Mouse (Mus musculus) midbrain, embryonic 11.5 days (tissue): ENCODE measurements around the gene Tenm3. TPM values are rescaled to one million over a fixed set of nuclear protein-coding genes. Genes with fewer than 3 reads are reported as not detected.
A peak's percentile ranks its signal among the peaks of the same experiment; 100 is the strongest.

ENCODE experiments used
- ATAC-seq: fragments of 200-750 bp; cut with Nextera tagmentation; 2 replicates; pipeline ENCODE4 v1.8.0; 2017; ENCODE audit warnings: moderate TSS enrichment, moderate library complexity; ENCODE audit not compliant: low FRiP score
- DNase-seq: peaks from one replicate; pipeline ENCODE4 v3.0.0; 2015; ENCODE audit warnings: low spot score; ENCODE audit errors: missing footprints
- H3K27ac ChIP-seq: fragments of 300-500 bp; sonication (generic); 2 replicates; pipeline ENCODE4 v1.5.1; 2014; ENCODE audit warnings: low read depth, low read length
- H3K27me3 ChIP-seq: fragments of 300-500 bp; sonication (generic); 2 replicates; pipeline ENCODE4 v1.6.1; 2014; ENCODE audit warnings: mild to moderate bottlenecking, low read length, moderate library complexity, mixed read lengths; ENCODE audit not compliant: control insufficient read depth, insufficient read depth
- H3K36me3 ChIP-seq: fragments of 300-500 bp; sonication (generic); 2 replicates; pipeline ENCODE4 v1.6.1; 2014; ENCODE audit warnings: mild to moderate bottlenecking, low read length, moderate library complexity, mixed read lengths; ENCODE audit not compliant: control insufficient read depth, insufficient read depth
- H3K4me1 ChIP-seq: fragments of 300-500 bp; sonication (generic); 2 replicates; pipeline ENCODE4 v1.6.1; 2014; ENCODE audit warnings: low read length; ENCODE audit not compliant: control insufficient read depth, insufficient read depth
- H3K4me2 ChIP-seq: fragments of 300-500 bp; sonication (generic); 2 replicates; pipeline ENCODE4 v1.6.1; 2014; ENCODE audit warnings: mild to moderate bottlenecking, moderate library complexity
- H3K4me3 ChIP-seq: fragments of 300-500 bp; sonication (generic); 2 replicates; pipeline ENCODE4 v1.5.1; 2014; ENCODE audit warnings: low read depth, low read length
- H3K9ac ChIP-seq: fragments of 300-500 bp; sonication (generic); 2 replicates; pipeline ENCODE4 v1.6.1; 2014; ENCODE audit warnings: low read length
- H3K9me3 ChIP-seq: fragments of 300-500 bp; sonication (generic); 2 replicates; pipeline ENCODE4 v1.6.1; 2016; ENCODE audit warnings: low read length; ENCODE audit not compliant: control insufficient read depth
- WGBS: fragments of 180-500 bp; shearing (Covaris S2); extraction: QIAGEN DNeasy Blood & Tissue Kit; methylation state at CpG from one replicate; pipeline ENCODE4 v1.1.7; 2014; 5-methylcytosine and 5-hydroxymethylcytosine counted together
- polyA plus RNA-seq: library from polyadenylated mRNA; unstranded; fragments of >200 nt; fragmentation: Nextera tagmentation; extraction: Ambion mirVana; gene quantifications from 2 replicates; pipeline ENCODE4 v1.2.1, GENCODE M21; 2014

The Tenm3 gene
- polyA plus RNA-seq, 1 experiment from 2014 or later, result 39.6 TPM

DNA sequence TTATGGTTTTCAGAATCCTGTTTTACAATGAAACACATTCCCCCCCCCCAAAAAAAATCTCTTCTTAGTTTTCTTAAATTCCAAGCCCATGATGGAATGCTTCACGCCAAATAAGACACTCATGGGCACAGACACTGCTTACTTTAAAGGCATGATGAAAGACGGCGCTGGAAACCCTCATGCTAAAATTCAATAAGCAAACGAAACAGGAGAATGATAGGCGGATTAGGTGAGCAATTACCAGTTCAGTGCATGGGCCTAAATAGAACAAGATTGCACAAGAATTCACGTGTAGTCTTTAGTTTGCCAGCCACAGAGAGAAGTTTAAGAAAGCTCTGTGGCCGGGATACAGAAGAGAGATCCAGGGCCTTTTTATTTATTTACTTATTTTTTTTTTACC is 49.5 kb downstream of the Tenm3 start:
- no peak for DNase-seq
- Histone ChIP-seq H3K36me3 (no peaks in the 10 kb centered on the region), H3K4me3 (no peak overlapping the region), H3K27me3 (no peaks in the 10 kb centered on the region), H3K4me2 (no peak overlapping the region), H3K9me3 (no peaks in the 10 kb centered on the region), H3K27ac (no peak overlapping the region), H3K9ac (no peak overlapping the region), H3K4me1 (peaks cover 8% of the 10 kb centered on the region; the same call in 1 of the 2 replicates)
- no peak for ATAC-seq
- WGBS, result 65% methylated on average over 7 of the region's 7 CpGs

DNA sequence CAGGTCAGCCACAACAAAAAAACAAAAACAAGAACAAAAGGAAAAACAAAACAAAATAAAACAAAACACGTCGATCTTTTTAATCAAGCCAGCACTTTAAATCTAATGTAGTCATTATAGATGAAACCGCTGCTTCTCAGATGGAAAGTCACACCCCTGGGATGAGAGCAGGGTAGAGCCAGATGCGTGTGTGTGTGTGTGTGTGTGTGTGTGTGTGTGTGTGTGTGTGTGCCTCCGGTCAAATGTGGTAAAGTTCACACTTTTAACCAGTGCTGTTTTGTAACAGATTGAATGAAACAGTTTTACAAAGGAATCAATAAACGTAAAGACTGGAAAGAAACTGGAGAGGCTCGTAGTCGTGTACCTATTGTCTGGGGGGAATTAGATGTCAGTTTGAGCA is 50.0 kb downstream of the Tenm3 start:
- H3K27me3 ChIP-seq, result no peaks in the 10 kb centered on the region
- no peak overlapping the region for H3K27ac ChIP-seq
- no peak overlapping the region for H3K4me2 ChIP-seq
- no peaks in the 10 kb centered on the region for H3K9me3 ChIP-seq
- no peaks in the 10 kb centered on the region for H3K36me3 ChIP-seq
- 65% methylated on average over 8 of the region's 8 CpGs for WGBS
- H3K4me1 ChIP-seq, result peaks cover 8% of the 10 kb centered on the region; the same call in 1 of the 2 replicates
- no peak overlapping the region for H3K9ac ChIP-seq
- H3K4me3 ChIP-seq, result no peak overlapping the region
- no peak for DNase-seq
- no peak for ATAC-seq

DNA sequence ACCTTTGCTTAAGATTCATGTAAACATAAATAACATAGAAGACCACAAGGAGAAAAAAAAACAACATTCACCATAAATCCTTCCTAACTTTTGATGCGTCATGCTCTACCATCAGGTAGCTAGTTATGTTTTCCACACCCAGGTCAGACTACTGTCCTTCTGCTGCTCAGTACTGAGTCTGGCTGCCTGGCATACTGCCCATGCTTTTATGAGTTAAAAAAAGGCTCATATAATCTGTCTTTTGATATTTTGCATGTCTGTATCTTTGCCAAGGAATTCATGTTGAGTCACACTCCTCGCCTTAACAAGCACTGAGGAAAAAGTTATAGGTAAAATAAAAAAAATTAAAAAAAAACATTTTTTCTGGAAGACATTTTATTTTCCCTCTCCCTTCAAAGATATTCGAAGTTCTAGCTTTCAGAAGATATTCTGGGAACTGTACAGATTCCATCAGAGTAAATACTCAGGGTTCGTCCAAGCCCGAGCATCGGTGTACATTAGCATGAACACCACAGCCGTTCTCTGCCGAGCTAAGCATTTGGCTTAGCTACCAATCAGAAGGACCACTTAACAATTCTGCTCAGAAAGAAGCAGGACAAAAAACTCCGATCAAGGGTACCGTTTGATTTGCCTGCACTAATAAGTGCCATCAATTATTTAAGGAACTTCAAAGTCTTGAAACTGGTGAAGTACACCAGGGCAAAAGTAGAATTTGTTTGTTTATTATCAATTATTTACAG is 51.0 kb downstream of the Tenm3 start:
- DNase-seq (no peak), ATAC-seq (no peak)
- Histone ChIP-seq H3K4me3 (no peak overlapping the region), H3K9ac (no peak overlapping the region), H3K9me3 (no peaks in the 10 kb centered on the region), H3K27me3 (no peaks in the 10 kb centered on the region), H3K36me3 (no peaks in the 10 kb centered on the region), H3K27ac (no peak overlapping the region), H3K4me1 (peaks cover 5% of the 10 kb centered on the region; the same call in 1 of the 2 replicates), H3K4me2 (no peak overlapping the region)
- WGBS, result 80% methylated on average over 10 of the region's 10 CpGs

DNA sequence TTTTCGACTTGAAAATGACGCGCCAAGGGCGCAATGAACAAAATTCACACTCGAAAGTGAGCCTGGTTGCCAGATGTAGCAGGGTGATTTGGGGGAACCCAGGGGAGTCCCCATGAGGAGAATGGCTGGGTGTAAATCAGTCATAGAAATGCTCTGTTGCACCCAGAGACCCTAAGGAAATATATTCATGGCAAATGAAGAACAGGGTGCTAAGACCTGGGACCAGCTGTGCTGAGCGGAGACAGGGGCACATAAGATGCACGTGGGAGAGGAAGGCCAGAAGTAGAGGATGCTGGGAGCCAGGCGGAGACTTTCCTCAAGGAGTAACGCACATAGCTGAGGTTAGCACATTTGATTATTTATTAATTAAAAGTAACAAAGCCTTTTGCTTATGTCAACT is 60.4 kb downstream of the Tenm3 start:
- H3K9ac ChIP-seq, result no peak overlapping the region
- no peaks in the 10 kb centered on the region for H3K27me3 ChIP-seq
- H3K4me3 ChIP-seq, result no peak overlapping the region
- 95% methylated on average over 9 of the region's 9 CpGs for WGBS
- H3K4me1 ChIP-seq, result no peaks in the 10 kb centered on the region
- no peak overlapping the region for H3K4me2 ChIP-seq
- H3K27ac ChIP-seq, result no peak overlapping the region
- H3K9me3 ChIP-seq, result no peaks in the 10 kb centered on the region
- DNase-seq (no peak), ATAC-seq (no peak)
- H3K36me3 ChIP-seq, result no peaks in the 10 kb centered on the region

DNA sequence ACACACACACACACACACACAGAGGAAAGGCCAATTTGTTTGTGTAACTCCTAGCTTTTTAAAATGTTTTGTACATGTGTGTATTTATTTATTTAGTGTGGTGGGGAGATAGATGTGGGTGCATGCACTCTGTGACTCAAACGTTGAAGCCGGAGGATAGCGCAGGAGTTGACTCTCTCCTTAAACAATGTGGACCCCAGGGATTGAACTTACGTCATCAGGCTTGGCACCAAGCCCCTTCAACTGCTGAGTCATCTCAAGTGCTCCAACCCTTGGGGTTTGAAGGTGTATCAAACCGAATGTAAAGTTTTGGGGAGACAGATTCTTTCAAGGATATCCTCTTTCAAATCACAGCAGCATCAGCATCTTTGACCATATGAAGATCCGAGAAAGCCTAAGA is 63.1 kb downstream of the Tenm3 start:
- no peak overlapping the region for H3K4me2 ChIP-seq
- no peaks in the 10 kb centered on the region for H3K9me3 ChIP-seq
- no peak overlapping the region for H3K9ac ChIP-seq
- H3K4me3 ChIP-seq, result no peak overlapping the region
- DNase-seq (no peak), ATAC-seq (no peak)
- H3K27me3 ChIP-seq, result no peaks in the 10 kb centered on the region
- peaks cover 10% of the 10 kb centered on the region; the same call in 1 of the 2 replicates for H3K4me1 ChIP-seq
- 93% methylated on average over 6 of the region's 6 CpGs for WGBS
- H3K27ac ChIP-seq, result no peak overlapping the region
- no peaks in the 10 kb centered on the region for H3K36me3 ChIP-seq

DNA sequence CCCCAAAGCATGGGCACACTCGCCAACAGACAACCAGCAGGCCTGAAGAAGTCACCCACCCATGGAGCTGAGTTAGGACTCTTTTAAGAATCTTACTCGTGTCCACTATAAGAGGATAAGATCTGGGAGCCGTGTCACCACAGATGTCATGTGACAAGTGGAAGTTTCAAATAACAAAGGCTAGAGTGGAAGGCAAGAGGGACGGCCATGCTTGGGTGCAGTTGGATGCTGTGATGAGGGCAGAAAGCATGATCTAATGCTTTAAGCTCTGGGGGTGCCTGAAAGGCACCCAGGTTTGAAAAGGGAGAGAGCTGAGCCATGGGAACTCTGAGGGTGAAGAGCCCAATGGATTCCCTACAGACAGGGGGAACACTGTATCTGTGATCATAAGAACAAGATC is 64.6 kb downstream of the Tenm3 start:
- H3K4me2 ChIP-seq, result no peak overlapping the region
- H3K9me3 ChIP-seq, result no peaks in the 10 kb centered on the region
- no peak for ATAC-seq
- H3K27me3 ChIP-seq, result no peaks in the 10 kb centered on the region
- WGBS, result 62% methylated on average over 4 of the region's 4 CpGs
- no peaks in the 10 kb centered on the region for H3K36me3 ChIP-seq
- H3K4me3 ChIP-seq, result no peak overlapping the region
- no peak overlapping the region for H3K9ac ChIP-seq
- H3K27ac ChIP-seq, result no peak overlapping the region
- H3K4me1 ChIP-seq, result peaks cover 18% of the 10 kb centered on the region
- no peak for DNase-seq

DNA sequence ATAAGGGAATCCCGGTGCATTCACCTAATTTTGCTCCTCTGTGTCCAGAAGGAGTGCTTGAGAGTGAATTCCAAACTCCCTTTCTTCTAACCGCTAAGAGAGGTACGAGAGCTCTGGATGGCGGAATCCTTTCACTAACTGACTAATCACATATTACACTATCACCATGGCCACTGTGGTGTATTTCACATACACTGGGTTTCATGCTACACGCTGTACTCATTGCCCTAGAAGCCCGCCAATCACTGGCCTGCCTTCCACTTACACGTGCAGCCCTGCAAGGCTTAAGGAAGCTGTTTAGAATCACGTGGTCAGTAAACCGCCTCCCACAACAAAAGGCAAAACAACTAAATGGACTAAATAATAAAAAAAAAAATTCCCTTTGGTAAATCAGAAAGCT is 67.7 kb downstream of the Tenm3 start:
- WGBS, result 22% methylated on average over 9 of the region's 9 CpGs
- Histone ChIP-seq H3K4me2 (peak overlapping the region; percentile 24), H3K27me3 (no peaks in the 10 kb centered on the region), H3K27ac (peak overlapping the region; percentile 44), H3K9me3 (no peaks in the 10 kb centered on the region), H3K4me1 (peaks cover 18% of the 10 kb centered on the region), H3K4me3 (no peak overlapping the region), H3K36me3 (no peaks in the 10 kb centered on the region), H3K9ac (no peak overlapping the region)
- DNase-seq (no peak), ATAC-seq (peak; percentile 85)

DNA sequence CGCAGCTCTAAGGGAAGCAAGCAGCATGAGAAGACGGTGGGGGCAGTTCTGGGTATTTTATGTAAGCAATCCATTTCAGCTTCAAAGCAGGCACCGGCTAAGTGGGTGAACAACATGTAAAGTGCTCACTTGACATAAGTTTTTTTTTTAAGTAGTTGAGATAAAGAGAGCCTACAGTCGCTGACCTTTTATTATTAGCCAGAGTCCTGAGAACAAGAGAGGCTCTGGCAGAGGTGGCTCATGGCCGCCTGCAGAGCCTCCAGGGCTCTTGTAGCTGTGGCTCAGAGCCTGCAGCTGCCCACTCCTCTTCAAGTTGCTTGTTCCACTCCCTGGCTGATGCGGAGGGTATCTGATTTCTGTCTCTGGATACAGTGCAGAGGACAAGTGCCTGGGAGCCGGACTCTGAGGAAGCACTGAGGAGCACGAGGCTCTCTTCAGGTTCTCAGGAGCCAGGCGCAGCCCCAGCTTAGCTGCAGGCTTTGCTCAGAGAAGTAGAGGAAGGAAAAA is 68.2 kb downstream of the Tenm3 start:
- Histone ChIP-seq H3K27me3 (no peaks in the 10 kb centered on the region), H3K4me1 (peaks cover 18% of the 10 kb centered on the region), H3K4me3 (no peak overlapping the region), H3K4me2 (peak overlapping the region; percentile 24), H3K9ac (no peak overlapping the region), H3K27ac (peak overlapping the region; percentile 44), H3K9me3 (no peaks in the 10 kb centered on the region), H3K36me3 (no peaks in the 10 kb centered on the region)
- 2% methylated on average over 9 of the region's 9 CpGs for WGBS
- DNase-seq (peak; percentile 91), ATAC-seq (peak; percentile 57)

DNA sequence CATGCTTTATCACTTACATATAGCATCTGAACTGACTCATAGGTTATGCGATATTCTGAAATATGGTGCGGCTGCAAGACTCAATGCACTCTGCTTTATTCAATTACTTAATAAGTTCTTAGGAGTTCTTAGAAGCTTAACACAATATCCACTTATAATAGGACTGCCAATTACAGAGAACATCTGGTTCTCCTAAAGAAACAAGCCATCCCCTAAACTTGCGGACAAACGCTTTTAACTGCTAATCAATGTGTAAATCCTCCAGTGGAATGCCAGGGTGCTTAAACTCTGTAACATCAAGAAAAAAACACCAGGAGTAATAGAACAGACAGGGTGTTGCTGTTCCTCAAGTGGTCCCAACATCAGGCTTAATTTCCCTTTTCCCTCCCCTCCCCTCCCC is 68.9 kb downstream of the Tenm3 start:
- no peak for ATAC-seq
- peak; percentile 75 for DNase-seq
- Histone ChIP-seq H3K27me3 (no peaks in the 10 kb centered on the region), H3K9me3 (no peaks in the 10 kb centered on the region), H3K4me2 (no peak overlapping the region), H3K9ac (no peak overlapping the region), H3K4me3 (no peak overlapping the region), H3K4me1 (peaks cover 18% of the 10 kb centered on the region), H3K27ac (no peak overlapping the region), H3K36me3 (no peaks in the 10 kb centered on the region)
- WGBS, result 13% methylated on average over 4 of the region's 4 CpGs
